Mouse (Mus musculus) NIH3T3 (cell line): ENCODE data around the gene Gm3043.
"Not testable (repeated sequence)": the region's sequence is repeated elsewhere in the genome, so short reads cannot be mapped to it uniquely, and the experiment has no call there.

Source experiments
- DNase-seq: peaks from one replicate; pipeline ENCODE4 v3.0.0-alpha.2; 2012; ENCODE audit warnings: low read depth

The Gm3043 gene

DNA sequence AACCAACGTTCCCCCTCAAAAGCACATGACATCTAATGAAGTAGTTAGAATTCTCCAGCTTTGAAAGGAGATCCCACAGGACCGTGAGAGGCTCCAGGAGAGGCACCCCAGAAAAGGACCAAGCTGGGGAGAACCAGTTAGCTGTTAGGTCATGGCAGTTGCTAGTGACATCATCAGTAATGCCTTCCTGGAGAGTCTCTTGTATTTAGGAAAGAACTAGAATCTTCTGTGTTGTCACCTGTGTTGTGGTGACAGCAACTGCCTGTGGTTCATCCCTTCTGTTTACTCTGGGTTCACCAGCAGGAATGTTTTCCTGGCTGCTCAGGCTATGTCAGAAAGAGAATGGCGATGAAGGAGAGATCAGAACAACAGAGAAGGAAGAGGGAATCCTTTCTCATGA, at the start of gene Gm3043:
Gene Gm3043 (plus strand): TSS at position 301 of the 400 bp plus-strand sequence.
- not testable (repeated sequence) for DNase-seq

DNA sequence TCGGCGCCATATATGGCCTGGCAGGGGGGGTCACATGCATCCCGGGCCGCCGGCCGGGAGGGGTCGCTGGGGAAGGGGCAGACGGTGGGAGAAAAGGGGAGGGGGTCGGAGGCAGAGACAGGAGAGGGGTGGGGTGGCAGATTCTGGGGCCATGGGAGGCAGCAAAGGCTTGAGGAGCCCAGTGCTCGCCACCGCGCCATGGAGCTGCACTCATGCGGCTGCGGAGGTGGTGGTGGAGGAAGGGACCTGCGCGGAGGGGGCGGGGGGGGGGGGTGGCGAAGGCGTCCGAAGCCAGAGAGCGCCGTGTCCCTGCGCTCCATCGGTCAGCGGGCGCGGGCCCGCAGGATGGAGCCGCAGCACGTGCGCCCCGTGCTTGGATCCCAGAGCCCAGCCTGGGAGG, 36.9 kb upstream of the Gm3043 start, which contains the start of gene Gm3020:
Gene Gm3020 (plus strand): TSS at position 301 of the 400 bp plus-strand sequence.
- not testable (repeated sequence) for DNase-seq
